Mouse (Mus musculus): ENCODE measurements around the gene Adamtsl5. TPM values are rescaled to one million over a fixed set of nuclear protein-coding genes. Genes with fewer than 3 reads are reported as not detected.
A peak's percentile ranks its signal among the peaks of the same experiment; 100 is the strongest.

The Adamtsl5 gene
- total and polyA plus RNA-seq, 2 experiments from 2014 or later: 0.62 to 0.77 TPM

- H3K27ac ChIP-seq (ENCODE audit: low read depth, low read length): peak overlapping the region; percentile 100
- H3K4me1 ChIP-seq (ENCODE audit: insufficient read depth, low read length): peaks cover 38% of the 10 kb centered on the region
- H3K27me3 ChIP-seq (ENCODE audit: insufficient read depth, low read length): no peaks in the 10 kb centered on the region
- H3K9me3 ChIP-seq (ENCODE audit: low read length): no peaks in the 10 kb centered on the region
- peak; percentile 23 for TF ChIP-seq CTCF (IDR thresholded peaks at IDR 0.05)
- peak overlapping the region; percentile 91 for H3K4me2 ChIP-seq (ENCODE audit: low read depth, low read length, poor library complexity, severe bottlenecking)
- peaks cover 28% of the 10 kb centered on the region for H3K36me3 ChIP-seq (ENCODE audit: insufficient read depth, low read length)
- H3K9ac ChIP-seq (replicated peaks; ENCODE audit: low read length, poor library complexity, severe bottlenecking): peak overlapping the region; percentile 91
- ATAC-seq (ENCODE audit: low FRiP score) (peak; percentile 0; the same call in 1 of the 2 replicates), DNase-seq (ENCODE audit: low spot score) (no peak)
- peak overlapping the region; percentile 58 for H3K4me3 ChIP-seq (ENCODE audit: low read depth, low read length)
- WGBS: 50% methylated on average over 10 of the region's 10 CpGs
Measured at GRCm38 (mm10) chr10:80301256-80302081, 46.7 kb downstream of the Adamtsl5 start.

DNA sequence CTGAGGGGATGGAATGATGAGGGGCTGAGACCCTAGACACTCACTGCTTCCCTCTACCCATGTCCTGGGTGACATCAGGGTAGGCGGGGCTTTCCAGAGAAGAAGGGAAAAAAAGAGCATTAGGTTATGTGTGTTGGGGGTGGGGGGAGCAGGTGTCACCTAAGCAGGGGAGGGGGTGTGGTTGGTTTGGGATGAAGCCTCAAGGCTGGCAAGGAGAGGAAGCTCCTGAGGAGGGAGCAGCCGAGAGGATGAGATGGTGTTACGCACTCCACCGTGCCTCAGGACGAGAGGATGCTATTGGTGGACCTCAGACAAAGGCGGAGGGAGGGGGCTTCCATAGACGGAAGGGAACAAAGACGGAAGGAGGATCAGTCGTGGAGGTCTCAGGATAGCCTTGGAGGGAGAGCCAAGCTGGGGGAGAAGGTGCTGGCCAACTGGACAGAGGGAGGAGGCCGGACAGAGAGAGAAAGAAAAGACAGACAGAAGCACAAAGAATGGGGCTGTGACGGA lies 47.5 kb downstream of the Adamtsl5 start:
- DNase-seq (ENCODE audit: low spot score) (peak; percentile 94), ATAC-seq (ENCODE audit: low FRiP score) (peak; percentile 77)
- Histone ChIP-seq H3K9me3 (ENCODE audit: low read length) (no peaks in the 10 kb centered on the region), H3K4me2 (ENCODE audit: low read depth, low read length, poor library complexity, severe bottlenecking) (peak overlapping the region; percentile 91), H3K27ac (ENCODE audit: low read depth, low read length) (peak overlapping the region; percentile 100), H3K36me3 (ENCODE audit: insufficient read depth, low read length) (peaks cover 21% of the 10 kb centered on the region), H3K4me1 (ENCODE audit: insufficient read depth, low read length) (peaks cover 40% of the 10 kb centered on the region), H3K27me3 (ENCODE audit: insufficient read depth, low read length) (no peaks in the 10 kb centered on the region), H3K9ac (replicated peaks; ENCODE audit: low read length, poor library complexity, severe bottlenecking) (peak overlapping the region; percentile 91), H3K4me3 (ENCODE audit: low read depth, low read length) (peak overlapping the region; percentile 58)
- WGBS: 4% methylated on average over 11 of the region's 11 CpGs
- peak; percentile 42 for TF ChIP-seq CTCF (IDR thresholded peaks at IDR 0.05)

GRCm38 (mm10) chr10:80299824-80300223 lies 48.4 kb downstream of the Adamtsl5 start:
- peak overlapping the region; percentile 100 for H3K27ac ChIP-seq (ENCODE audit: low read depth, low read length)
- no peak for ATAC-seq (ENCODE audit: low FRiP score)
- TF ChIP-seq CTCF (IDR thresholded peaks at IDR 0.05): no peak
- H3K4me3 ChIP-seq (ENCODE audit: low read depth, low read length): peak overlapping the region; percentile 58
- H3K9ac ChIP-seq (replicated peaks; ENCODE audit: low read length, poor library complexity, severe bottlenecking): peak overlapping the region; percentile 91
- peaks cover 13% of the 10 kb centered on the region for H3K36me3 ChIP-seq (ENCODE audit: insufficient read depth, low read length)
- DNase-seq (ENCODE audit: low spot score): peak; percentile 34
- H3K4me2 ChIP-seq (ENCODE audit: low read depth, low read length, poor library complexity, severe bottlenecking): peak overlapping the region; percentile 91
- H3K9me3 ChIP-seq (ENCODE audit: low read length): no peaks in the 10 kb centered on the region
- WGBS: 29% methylated on average over 10 of the region's 10 CpGs
- peaks cover 40% of the 10 kb centered on the region for H3K4me1 ChIP-seq (ENCODE audit: insufficient read depth, low read length)
- no peaks in the 10 kb centered on the region for H3K27me3 ChIP-seq (ENCODE audit: insufficient read depth, low read length)

- Histone ChIP-seq H3K4me2 (ENCODE audit: low read depth, low read length, poor library complexity, severe bottlenecking) (peak overlapping the region; percentile 91), H3K27me3 (ENCODE audit: insufficient read depth, low read length) (no peaks in the 10 kb centered on the region), H3K36me3 (ENCODE audit: insufficient read depth, low read length) (peaks cover 13% of the 10 kb centered on the region), H3K9me3 (ENCODE audit: low read length) (no peaks in the 10 kb centered on the region), H3K27ac (ENCODE audit: low read depth, low read length) (peak overlapping the region; percentile 100), H3K4me1 (ENCODE audit: insufficient read depth, low read length) (peaks cover 40% of the 10 kb centered on the region), H3K4me3 (ENCODE audit: low read depth, low read length) (peak overlapping the region; percentile 58), H3K9ac (replicated peaks; ENCODE audit: low read length, poor library complexity, severe bottlenecking) (peak overlapping the region; percentile 91)
- peak; percentile 2; the same call in 1 of the 2 replicates for ATAC-seq (ENCODE audit: low FRiP score)
- 5% methylated on average over 15 of the region's 15 CpGs for WGBS
- peak; percentile 67 for DNase-seq (ENCODE audit: low spot score)
- no peak for TF ChIP-seq CTCF (IDR thresholded peaks at IDR 0.05)
Measured at GRCm38 (mm10) chr10:80299301-80299700, 48.9 kb downstream of the Adamtsl5 start.

GRCm38 (mm10) chr10:80298571-80299281 lies 49.5 kb downstream of the Adamtsl5 start:
- WGBS: 2% methylated on average over 26 of the region's 26 CpGs
- Histone ChIP-seq H3K36me3 (ENCODE audit: insufficient read depth, low read length) (peaks cover 16% of the 10 kb centered on the region), H3K4me1 (ENCODE audit: insufficient read depth, low read length) (peaks cover 40% of the 10 kb centered on the region), H3K9me3 (ENCODE audit: low read length) (no peaks in the 10 kb centered on the region), H3K27ac (ENCODE audit: low read depth, low read length) (peak overlapping the region; percentile 100), H3K4me2 (ENCODE audit: low read depth, low read length, poor library complexity, severe bottlenecking) (peak overlapping the region; percentile 91), H3K27me3 (ENCODE audit: insufficient read depth, low read length) (no peaks in the 10 kb centered on the region), H3K4me3 (ENCODE audit: low read depth, low read length) (peak overlapping the region; percentile 58), H3K9ac (replicated peaks; ENCODE audit: low read length, poor library complexity, severe bottlenecking) (peak overlapping the region; percentile 91)
- DNase-seq (ENCODE audit: low spot score) (peak; percentile 96), ATAC-seq (ENCODE audit: low FRiP score) (peak; percentile 82)
- peak; percentile 69 for TF ChIP-seq CTCF (IDR thresholded peaks at IDR 0.05)
